Mouse (Mus musculus) hematopoietic stem cell, adult 5-6 weeks (primary cell): ENCODE measurements around the gene Nlrc5. TPM values are rescaled to one million over a fixed set of nuclear protein-coding genes. Genes with fewer than 3 reads are reported as not detected.
A peak's percentile ranks its signal among the peaks of the same experiment; 100 is the strongest.
"Not testable (repeated sequence)": the region's sequence is repeated elsewhere in the genome, so short reads cannot be mapped to it uniquely, and the experiment has no call there.

Experiments used
- ATAC-seq, 2 experiments: fragments of 125-278 bp in 1 of 2; replicated peaks in 1 of 2; 2 replicates each; pipeline ENCODE4 v1.8.0; 2016 to 2017; ENCODE audit warnings: inconsistent platforms in 2 of 2, mild to moderate bottlenecking in 2 of 2, moderate number of reproducible peaks in 2 of 2, low read depth in 1 of 2, moderate TSS enrichment in 1 of 2; ENCODE audit not compliant: low FRiP score in 2 of 2, poor library complexity in 2 of 2, severe bottlenecking in 2 of 2, insufficient read depth in 1 of 2, low TSS enrichment in 1 of 2
- total RNA-seq: library from RNA; stranded (forward); fragments of 172-1452, 232-1000 nt; gene quantifications from 2 replicates; pipeline ENCODE4 v1.2.3, GENCODE M21; 2017

Gene Nlrc5
- total RNA-seq = 62.6 and 97.6 TPM in 2 replicates

- ATAC-seq = peak; percentile 86 to 96
These were observed at the start of gene Nlrc5 for GRCm38 (mm10) chr8:94433981-94434466. Gene Nlrc5 (plus strand): TSS chr8:94434356.

GRCm38 (mm10) chr8:94385506-94386213 lies 48.5 kb upstream of the Nlrc5 start:
- ATAC-seq = peak; percentile 5 to 12; a peak in 3 of 4 replicates

GRCm38 (mm10) chr8:94386214-94387026 lies 47.7 kb upstream of the Nlrc5 start, which contains the start of gene Herpud1:
Gene Herpud1 (plus strand): TSS chr8:94386438.
- ATAC-seq = peak; percentile 94 to 98

- ATAC-seq = peak; percentile 39 to 59; a peak in 2 of 4 replicates
These were observed 47.0 kb upstream of the Nlrc5 start for GRCm38 (mm10) chr8:94387027-94387684.

GRCm38 (mm10) chr8:94387785-94388184 lies 46.4 kb upstream of the Nlrc5 start:
- no peak for ATAC-seq

GRCm38 (mm10) chr8:94389531-94389930 lies 44.6 kb upstream of the Nlrc5 start:
- ATAC-seq = no peak

- ATAC-seq = no peak
These were observed 43.7 kb upstream of the Nlrc5 start for GRCm38 (mm10) chr8:94390429-94390828.

- ATAC-seq = no peak
These were observed 43.2 kb upstream of the Nlrc5 start for GRCm38 (mm10) chr8:94390910-94391309.

GRCm38 (mm10) chr8:94392147-94392546 lies 42.0 kb upstream of the Nlrc5 start:
- 0 out of 4 replicates have a peak, but pooled peaks of 1 of the 2 experiments have one; percentile 33 for ATAC-seq

GRCm38 (mm10) chr8:94392648-94393047 lies 41.5 kb upstream of the Nlrc5 start:
- no peak for ATAC-seq

- ATAC-seq = no peak
These were observed 38.2 kb upstream of the Nlrc5 start for GRCm38 (mm10) chr8:94395851-94396540.

GRCm38 (mm10) chr8:94396964-94397657 lies 37.0 kb upstream of the Nlrc5 start:
- peak; percentile 81 to 82 for ATAC-seq

GRCm38 (mm10) chr8:94398587-94398986 lies 35.6 kb upstream of the Nlrc5 start:
- 0 out of 4 replicates have a peak, but pooled peaks have one; percentile 8 to 19 for ATAC-seq

GRCm38 (mm10) chr8:94399361-94399953 lies 34.7 kb upstream of the Nlrc5 start:
- no peak for ATAC-seq

GRCm38 (mm10) chr8:94399957-94400356 lies 34.2 kb upstream of the Nlrc5 start:
- not testable (repeated sequence) for ATAC-seq

- peak in 1 of 2 experiments; percentile 54; a peak in 2 of 4 replicates for ATAC-seq
These were observed 25.6 kb upstream of the Nlrc5 start for GRCm38 (mm10) chr8:94408443-94409080.
